Mouse (Mus musculus) kidney, postnatal 10 days (tissue): ENCODE data around the gene Mta1.

Experiments used
- DNase-seq: peaks from one replicate; pipeline ENCODE4 v3.0.0; 2021; ENCODE audit warnings: mixed read lengths

The Mta1 gene

GRCm38 (mm10) chr12:113099470-113100237, 1.6 kb downstream of the Mta1 start:
- no peak for DNase-seq

GRCm38 (mm10) chr12:113100448-113101076, 2.5 kb downstream of the Mta1 start:
- DNase-seq = no peak

GRCm38 (mm10) chr12:113101251-113101960, 3.3 kb downstream of the Mta1 start:
- DNase-seq = no peak

GRCm38 (mm10) chr12:113102461-113102860, 4.4 kb downstream of the Mta1 start:
- peak; percentile 81 for DNase-seq

GRCm38 (mm10) chr12:113103846-113104451, 5.9 kb downstream of the Mta1 start:
- no peak for DNase-seq

- no peak for DNase-seq
These were observed 8.3 kb downstream of the Mta1 start for GRCm38 (mm10) chr12:113106386-113106785.

- DNase-seq = no peak
These were observed 9.5 kb downstream of the Mta1 start for GRCm38 (mm10) chr12:113107431-113108124.

- DNase-seq = no peak
These were observed 10.6 kb downstream of the Mta1 start for GRCm38 (mm10) chr12:113108528-113109283.

GRCm38 (mm10) chr12:113109801-113110200, 11.7 kb downstream of the Mta1 start:
- DNase-seq = no peak

GRCm38 (mm10) chr12:113114141-113114540, 16.1 kb downstream of the Mta1 start:
- no peak for DNase-seq

GRCm38 (mm10) chr12:113114856-113115538, 16.9 kb downstream of the Mta1 start:
- no peak for DNase-seq

- peak; percentile 90 for DNase-seq
These were observed 21.7 kb downstream of the Mta1 start for GRCm38 (mm10) chr12:113119516-113120410.

- no peak for DNase-seq
These were observed 26.6 kb downstream of the Mta1 start for GRCm38 (mm10) chr12:113124726-113125125.

GRCm38 (mm10) chr12:113130732-113131131, 32.7 kb downstream of the Mta1 start:
- DNase-seq = no peak

GRCm38 (mm10) chr12:113131601-113132000, 33.5 kb downstream of the Mta1 start:
- DNase-seq = no peak

- peak; percentile 49 for DNase-seq
These were observed 34.5 kb downstream of the Mta1 start for GRCm38 (mm10) chr12:113132567-113132966.

GRCm38 (mm10) chr12:113133260-113133659, 35.2 kb downstream of the Mta1 start:
- DNase-seq = no peak

GRCm38 (mm10) chr12:113133861-113134403, 35.9 kb downstream of the Mta1 start:
- no peak for DNase-seq

- no peak for DNase-seq
These were observed 36.4 kb downstream of the Mta1 start for GRCm38 (mm10) chr12:113134502-113134901.

GRCm38 (mm10) chr12:113135401-113135800, 37.3 kb downstream of the Mta1 start:
- no peak for DNase-seq
